Mouse (Mus musculus) thymus, postnatal 10 days (tissue): ENCODE data around the gene Ifngr1.

ENCODE experiments used
- DNase-seq, 2 experiments: peaks; one replicate each; pipeline ENCODE4 v3.0.0; 2021; ENCODE audit warnings: low spot score in 2 of 2

The Ifngr1 gene

DNA sequence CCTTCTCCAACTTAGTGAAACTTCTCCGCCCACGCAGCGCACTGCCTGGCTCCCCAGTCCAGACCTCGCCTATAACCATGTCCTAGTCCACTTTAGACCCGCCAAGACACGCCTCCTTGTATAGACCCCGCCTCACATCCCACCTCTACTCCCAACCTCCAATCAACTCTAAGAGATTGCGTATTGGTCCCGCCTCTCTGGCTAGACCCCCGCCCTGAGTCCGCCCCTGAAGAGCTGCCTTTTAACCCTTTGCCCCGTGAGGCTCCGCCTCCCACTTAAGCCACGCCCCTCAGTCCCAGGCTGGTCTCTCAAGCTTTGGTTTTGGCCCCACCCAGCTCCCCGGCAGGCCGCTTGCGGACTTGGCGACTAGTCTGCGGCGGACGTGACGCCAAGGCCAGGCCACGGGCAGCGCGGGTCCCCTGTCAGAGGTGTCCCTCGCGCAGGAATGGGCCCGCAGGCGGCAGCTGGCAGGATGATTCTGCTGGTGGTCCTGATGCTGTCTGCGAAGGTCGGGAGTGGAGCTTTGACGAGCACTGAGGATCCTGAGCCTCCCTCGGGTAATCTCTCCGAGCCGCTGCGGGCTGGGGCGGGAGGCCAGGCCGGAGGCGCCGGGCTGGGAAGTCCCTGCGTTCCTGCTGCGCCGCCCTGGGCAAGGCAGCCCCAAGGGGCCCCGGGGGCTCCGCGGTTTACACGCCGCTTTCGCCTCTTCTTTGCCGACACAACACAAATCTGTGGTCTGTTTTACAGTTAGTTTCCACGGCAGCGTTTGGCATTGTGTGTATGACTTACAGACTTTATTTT, at the start of gene Ifngr1:
Gene Ifngr1 (plus strand): TSS at position 309 of the 801 bp plus-strand sequence.
- DNase-seq, result peak; percentile 99 to 100

DNA sequence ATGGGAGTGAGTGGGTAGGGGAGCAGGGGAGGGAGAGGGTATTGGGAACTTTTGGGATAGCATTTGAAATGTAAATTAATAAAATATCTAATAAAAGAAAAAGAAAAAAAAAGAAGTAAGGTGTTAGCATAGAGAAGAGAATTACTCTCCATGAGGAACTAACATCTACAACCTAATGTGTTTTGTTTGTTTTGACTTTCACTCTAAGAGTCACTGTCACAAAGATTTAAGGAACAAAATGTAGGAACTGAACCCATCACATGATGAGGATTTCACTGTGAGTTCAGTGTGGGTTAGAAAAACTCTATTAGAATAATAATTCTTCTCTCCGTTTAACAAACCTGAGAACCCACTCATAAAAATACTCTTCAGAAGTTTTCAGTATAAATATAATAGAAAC, 44.9 kb upstream of the Ifngr1 start:
- DNase-seq, result no peak

DNA sequence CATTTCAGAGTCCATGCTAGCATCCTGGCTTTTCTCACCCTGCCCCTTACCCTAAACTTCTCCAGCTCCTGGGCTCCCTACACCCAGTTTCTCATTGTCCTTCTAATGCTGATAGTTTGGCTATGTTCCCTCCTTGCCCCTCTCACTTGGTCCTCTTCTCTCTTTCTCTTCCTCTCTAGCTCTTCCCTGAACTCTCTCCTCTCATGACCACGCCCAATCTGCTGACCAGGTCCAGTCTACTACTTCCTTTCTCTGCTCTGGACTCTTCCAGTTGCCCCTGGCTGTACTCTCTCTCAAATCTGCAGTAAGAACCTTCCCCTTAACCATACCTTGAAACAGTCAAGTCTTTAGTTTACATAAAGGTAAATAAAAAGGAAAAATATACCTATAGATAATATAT, 43.7 kb upstream of the Ifngr1 start:
- no peak for DNase-seq

DNA sequence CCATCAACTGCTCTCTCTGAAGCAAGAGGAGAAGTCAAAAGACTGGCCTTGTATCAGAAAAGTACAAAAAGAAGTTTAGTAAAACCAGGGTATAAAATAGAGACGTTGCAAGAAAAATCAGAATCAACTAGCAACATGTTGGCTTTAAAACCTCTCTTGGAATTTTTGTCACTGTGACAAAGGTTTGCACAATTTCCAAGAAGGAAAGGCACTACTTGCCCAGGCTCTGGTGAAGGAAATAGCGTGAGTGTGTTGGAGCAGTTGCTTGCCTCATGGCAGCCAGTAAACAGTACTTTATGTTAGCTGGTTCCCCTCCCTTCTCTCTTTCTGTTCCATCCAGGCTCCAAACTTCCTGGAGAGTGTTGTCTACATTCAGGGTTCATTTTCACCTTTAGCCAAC, 43.3 kb upstream of the Ifngr1 start:
- no peak for DNase-seq

DNA sequence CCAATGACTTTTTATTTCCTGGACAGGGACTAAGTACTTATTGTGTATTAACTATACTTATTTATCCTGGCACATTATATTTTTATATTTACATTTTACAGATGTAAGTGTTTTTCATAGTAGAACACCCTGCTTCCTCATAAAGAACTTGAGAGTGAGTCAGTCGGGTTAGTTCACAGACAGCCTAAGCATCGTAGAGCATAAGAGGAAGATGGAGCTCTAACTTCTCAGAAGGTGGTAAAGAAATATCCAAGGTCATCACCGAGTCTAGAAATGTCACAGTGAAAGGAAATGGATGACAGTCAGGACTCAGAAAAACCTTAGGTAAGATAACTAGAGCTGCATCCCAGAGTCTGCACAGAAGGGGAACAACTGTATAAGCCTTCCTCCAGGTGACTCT, 40.2 kb upstream of the Ifngr1 start:
- DNase-seq, result no peak

DNA sequence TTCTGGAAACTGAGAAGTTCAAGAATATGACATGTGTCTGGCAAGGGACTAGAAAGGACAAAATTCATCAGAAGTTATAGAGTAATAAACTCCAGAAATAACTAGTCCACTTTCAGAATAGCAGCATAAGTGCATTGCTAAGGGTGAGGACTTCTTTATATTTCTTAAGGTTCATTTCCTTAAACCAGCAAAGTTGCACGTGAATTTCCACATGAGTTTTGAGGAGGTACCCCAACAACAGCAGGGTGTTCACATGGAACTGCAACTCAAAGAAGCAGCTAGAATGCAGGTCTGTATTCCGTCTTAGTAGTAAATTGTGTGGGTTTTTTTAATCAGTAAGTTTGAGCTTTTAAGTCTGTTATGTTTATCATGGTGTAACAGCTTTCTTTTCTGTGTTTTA, 37.9 kb upstream of the Ifngr1 start:
- DNase-seq, result no peak

DNA sequence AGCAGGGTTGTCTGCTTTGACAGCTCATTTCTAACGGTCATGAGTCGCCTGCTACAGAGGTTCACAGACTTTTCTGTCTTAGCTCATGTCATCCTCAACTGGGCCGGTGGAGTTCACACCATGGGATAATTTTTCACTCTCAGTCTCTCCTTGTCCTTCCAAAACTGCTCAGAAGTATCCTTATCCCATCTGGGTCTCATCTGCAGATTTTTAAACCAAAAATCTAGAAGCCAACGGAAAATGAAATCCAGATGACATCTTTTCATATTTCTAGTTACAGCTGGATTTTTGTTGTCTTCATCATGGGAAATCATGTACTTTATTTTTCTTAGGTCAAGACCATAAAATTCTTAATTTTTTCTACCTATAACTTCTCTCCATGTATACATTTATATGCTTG, 34.1 kb upstream of the Ifngr1 start:
- DNase-seq, result no peak

DNA sequence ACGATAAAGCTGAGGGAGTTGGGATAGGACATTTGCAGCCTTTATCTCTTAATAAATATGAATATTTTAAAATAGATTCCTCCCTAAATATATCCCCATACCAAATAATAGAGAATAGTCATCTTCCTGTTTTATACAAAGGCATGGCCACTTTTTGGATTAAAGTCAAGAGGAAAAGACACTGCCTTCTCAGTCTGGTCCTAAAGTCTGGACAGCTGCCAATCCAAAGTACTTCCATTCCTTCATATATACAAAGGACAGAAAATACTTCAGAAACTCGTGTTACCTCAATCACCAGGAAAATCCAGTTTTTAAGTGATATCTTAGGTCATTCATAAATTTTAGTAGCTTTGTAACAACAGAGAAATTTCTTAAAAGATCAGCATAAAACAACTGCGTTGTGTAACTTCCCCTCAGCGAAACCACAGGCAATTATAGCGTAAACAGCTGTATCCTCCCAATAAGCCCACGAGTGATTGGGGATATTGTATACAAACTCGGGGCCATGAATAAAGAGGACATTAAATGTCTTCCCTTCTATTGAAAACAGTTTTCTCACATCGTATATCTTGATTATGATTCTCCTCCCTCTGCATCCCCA, 32.1 kb upstream of the Ifngr1 start:
- no peak for DNase-seq

DNA sequence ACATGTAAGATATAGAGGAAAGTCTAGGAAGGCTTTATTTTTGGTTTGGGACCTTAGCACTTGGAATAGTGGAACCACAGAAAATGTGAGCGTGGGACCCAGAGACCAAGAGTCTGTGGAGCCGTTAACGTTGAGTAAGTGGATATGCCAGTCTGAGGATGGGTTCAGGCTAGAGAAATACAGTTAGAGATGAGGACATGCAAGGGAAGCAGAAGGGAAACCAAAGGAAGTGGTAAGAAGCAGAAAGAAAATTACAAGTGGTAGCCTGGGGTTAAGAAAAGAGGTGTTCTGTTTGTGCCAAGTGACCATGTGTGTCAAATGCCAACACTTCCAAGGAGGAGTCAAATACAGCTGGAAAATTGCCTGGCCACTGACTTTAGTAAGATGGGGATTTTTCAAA, 29.2 kb upstream of the Ifngr1 start:
- no peak for DNase-seq

DNA sequence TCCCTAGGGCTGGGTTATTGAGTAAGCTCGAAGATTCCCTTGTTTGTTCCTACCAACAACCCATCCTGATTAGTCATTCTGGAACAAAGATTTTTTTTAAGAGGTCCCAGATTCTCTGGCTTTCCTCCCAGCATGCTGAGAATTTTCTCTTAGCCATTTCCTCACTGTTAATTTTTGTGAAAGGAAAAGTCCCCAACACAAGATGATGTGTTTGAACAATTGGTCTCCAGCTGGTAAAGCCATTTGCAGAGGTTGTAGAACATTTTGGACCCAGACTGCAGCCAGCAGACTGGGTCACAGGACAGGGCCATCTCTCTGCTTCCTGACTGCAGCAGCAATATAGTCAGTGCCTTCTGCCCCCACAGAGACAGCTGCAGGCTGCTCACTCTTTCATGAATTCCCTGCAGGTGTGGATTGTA, 28.3 kb upstream of the Ifngr1 start:
- peak; percentile 48 to 53 for DNase-seq

DNA sequence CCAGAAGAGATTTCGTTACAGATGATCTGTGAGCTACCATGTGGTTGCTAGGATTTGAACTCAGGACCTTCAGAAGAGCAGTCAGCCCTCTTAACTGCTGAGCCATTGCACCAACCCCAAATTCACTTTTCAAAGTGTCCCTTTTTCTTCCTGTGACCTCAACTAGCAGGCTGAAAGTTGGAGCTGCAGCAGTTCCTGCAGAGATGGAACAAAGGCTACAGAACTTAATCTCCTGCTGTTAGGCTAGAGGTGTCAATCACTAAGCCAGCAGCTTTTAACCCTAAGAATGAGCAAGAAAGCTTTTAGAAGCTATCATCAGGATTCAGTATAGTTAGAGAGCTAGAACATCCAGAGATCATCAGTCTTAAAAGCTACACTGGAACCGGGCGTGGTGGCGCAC, 24.3 kb upstream of the Ifngr1 start:
- DNase-seq, result no peak

DNA sequence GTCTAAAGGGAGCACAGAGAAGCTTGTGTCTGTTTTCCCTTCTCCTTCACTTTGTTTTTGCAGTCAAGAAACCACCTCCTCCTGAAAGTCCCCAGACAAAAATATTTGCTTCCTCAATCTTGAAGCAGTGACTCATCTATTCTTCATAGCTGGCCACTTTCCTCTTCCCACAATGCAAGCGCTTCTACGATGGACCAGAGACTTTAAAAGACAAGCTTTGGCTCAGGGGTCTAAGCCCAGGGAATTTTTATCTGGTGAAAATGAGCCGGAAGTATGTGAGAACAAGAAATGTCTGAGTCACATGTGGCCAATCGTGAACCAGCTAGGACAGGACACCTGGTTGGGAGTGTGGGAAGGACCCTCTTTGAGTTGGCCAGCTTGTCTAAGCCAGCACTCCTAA, 21.5 kb upstream of the Ifngr1 start:
- no peak for DNase-seq

DNA sequence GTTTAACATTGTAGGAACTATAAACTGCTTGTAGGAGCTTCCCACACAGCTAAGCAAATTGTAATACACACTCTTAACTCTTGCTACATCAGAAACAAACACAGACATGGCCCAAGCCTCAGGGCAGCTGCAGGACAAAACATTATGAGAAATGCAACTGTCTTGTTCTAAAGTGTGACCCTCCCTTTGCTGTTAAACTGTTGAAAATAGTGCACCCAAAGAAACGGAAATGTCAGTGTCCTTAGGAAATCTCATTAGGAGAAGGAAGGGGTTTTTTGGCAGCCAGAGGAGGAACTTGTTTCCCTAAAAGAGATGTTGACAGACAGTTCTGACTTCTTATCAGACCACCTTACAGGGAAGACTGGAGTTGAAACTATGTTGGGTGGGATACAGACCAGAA, 21.0 kb upstream of the Ifngr1 start:
- no peak for DNase-seq

DNA sequence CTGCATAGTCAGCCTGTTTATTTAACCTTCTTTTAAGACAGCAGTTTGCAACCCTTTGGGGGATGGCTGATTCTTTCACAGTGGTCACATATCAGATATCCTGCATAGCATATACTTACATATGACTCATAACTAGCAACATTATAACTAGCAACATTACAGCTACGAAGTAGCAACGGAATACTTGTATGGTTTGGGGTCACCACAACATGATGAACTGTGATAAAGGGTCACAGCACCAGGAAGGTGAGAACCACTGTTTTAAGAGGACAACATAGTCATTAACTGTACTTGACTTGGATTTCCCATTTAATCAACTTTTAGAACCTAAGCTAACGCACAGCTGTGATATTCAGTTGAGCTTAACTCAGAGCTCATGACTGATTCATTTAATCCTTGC, 14.2 kb upstream of the Ifngr1 start:
- DNase-seq, result no peak

DNA sequence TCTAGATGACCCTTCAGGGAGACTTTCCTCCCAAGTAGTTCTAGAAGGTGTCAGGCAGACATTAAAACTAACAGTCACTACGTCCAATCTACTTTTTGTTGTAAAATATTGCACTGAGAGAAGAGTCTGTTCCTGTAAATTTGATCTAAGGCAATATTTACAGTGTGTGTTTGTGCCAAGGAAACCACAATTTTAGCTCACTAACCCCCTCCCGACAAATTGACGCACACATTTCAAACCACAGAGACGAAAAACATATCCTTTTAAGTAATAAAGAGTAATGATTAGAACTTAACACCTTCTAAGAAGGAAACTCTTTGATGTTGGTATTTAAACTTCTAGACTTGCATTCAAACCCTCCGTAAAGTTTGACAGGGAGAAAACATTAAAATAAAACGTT, 13.7 kb upstream of the Ifngr1 start:
- DNase-seq, result no peak

DNA sequence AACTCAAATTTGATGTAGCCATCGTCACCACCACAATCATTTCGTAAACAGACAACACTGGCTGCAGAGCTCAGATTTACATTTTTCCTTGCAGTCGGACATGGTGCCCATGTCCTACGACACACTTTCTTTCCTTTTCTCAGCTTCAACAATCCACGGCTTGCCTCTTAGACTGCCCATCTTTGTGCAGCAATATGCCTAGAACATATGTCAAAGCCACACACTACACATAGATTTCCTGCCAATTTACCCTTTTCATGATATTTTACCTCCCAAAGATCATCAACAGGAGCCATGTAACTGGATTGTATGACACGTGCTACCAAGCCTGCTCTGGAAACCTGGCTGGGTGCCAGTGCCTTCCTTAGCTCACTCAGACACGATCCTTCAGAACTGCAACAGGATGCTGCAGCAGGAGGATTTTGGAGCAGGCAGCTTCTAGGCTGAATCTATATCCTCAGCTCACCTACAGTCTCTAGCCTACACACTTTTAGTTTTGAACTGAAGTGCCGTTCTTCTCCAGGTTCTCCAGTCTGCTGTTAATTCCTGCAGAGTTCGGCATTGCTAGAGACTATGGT, 13.3 kb upstream of the Ifngr1 start:
- no peak for DNase-seq

DNA sequence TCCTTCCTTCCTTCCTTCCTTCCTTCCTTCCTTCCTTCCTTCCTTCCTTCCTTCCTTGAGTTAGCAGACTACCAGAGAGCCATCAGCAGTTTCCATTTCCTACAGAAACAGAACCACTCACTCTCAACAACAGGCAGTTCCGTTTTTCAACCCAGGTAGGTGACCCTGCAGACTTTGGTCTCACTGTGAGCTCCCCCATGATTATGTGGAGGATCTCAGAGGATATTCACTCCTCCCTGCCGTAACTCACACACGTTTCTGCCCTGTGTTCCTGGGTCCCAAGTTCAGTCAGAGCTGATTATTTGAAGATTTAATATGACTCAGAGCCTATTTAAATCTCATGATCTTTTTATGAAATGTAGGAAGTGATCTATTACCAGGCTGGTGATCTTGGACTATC, 11.1 kb upstream of the Ifngr1 start:
- no peak for DNase-seq

DNA sequence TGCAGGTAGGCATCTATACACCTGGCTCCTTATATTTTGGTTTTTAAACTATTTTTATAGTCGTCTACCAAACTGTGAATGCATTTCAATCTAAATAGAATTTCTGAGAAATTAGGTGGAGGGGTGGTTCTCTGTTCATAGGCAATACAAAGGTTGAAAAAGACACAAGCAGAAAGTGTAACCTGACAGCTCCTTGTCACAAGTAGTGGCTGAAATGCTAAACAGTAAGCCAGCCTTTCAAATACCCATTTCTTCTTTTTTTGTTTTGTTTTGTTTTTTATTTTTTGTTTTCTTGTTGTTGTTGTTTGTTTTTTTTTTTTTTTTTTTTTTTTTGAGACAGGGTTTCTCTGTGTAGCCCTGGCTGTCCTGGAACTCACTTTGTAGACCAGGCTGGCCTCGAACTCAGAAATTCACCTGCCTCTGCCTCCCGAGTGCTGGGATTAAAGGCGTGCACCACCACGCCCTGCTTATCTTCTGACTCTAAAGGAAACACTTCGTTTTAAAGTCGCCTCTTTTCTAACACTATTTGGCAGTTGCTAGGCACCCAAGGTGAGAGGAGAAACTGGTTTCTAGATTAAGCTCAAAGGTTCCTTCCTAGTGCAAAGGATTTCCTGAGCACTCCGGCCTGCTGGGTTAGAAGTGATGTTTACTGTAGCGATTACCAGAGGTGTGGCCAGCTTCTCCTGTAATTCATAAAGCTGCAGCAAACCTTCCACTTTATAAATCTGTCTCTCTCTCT, 9.7 kb upstream of the Ifngr1 start:
- DNase-seq, result peak; percentile 49

DNA sequence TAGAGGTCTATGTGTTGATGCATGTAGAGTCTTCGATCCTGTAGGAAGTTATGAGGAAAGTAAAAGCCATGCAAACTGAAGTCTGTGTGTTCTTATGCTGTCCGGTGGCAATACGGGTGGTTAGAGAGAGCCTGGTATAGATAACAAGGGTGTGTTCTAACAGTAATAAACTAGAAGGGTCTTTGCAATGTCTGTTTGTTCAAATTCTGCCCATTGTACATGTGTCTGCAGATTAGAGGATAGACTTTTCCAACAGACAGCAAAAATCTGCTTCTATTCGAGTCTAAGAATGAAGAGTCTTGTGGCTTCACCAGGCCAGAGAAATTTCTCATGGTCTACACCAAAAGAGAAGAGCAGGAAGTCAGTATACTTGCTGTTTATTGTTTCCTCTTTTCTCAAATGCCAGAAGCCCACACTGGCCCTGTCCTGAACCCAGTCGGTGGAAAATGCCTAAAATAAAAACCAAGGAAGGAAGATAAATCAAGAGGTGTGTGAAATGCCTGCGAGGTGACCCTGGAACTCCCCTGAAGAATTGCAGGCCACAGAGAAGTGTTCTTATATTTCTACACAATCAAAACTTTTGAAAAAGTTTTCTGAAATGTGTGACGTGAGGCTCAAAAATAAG, 8.8 kb upstream of the Ifngr1 start:
- DNase-seq, result no peak

DNA sequence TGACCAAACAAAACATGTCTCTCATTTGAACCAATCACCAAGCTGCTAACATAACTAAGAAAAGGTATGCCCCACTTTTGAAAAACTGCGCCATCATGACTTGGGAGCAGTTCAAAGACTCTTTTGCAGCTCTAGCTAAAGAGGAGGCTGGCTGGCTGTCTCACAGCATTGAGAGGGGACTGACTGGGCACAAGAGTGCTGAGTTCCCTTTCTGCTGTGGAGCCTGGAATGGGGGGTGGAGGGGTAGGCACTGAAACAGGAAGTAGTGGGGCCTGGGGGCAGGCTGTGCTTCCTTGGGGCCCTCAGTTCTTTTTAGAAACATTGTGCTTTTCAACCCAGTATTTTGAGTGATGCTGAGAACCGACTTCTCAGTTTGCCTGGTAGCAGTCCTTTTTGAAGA, 7.7 kb upstream of the Ifngr1 start:
- DNase-seq, result peak; percentile 80 to 86

DNA sequence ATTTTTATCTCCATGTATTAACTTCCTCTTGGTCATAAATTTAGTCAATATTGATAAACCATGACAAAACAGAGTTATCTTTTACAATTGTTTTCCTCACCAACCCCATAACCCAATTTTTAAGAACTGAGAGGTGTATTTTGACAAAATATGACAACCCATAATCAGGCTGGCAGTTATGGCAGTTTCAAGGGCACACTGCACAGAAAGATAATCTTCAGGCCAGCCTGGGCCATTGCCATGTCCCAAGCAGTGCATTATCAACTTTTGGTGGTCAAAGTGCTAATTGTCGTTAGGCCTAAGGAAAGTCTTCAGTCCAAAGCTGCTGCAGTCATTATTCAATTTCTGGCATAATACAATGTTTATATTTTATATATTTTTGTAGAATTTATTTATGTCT, 6.9 kb upstream of the Ifngr1 start:
- DNase-seq, result no peak

DNA sequence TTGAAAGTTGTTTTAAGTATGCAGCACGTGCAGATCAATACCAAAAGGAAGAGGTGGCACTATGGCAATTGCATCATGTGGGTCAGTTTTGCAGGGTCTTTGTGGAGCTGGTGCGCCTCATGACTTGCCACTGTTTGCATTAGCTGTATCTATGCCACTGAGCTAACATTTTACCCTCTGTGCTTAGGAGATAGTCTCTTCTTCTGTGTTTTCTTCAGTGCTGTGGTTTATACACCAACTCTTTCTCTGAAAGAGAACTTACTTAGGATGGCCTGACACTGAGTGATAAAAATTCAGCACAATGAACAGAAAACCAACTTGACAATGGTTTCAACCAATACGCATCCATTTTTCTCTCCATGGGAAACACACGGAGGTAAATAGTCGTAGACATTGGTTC, 5.9 kb upstream of the Ifngr1 start:
- no peak for DNase-seq
